In the genomic region with DNA sequence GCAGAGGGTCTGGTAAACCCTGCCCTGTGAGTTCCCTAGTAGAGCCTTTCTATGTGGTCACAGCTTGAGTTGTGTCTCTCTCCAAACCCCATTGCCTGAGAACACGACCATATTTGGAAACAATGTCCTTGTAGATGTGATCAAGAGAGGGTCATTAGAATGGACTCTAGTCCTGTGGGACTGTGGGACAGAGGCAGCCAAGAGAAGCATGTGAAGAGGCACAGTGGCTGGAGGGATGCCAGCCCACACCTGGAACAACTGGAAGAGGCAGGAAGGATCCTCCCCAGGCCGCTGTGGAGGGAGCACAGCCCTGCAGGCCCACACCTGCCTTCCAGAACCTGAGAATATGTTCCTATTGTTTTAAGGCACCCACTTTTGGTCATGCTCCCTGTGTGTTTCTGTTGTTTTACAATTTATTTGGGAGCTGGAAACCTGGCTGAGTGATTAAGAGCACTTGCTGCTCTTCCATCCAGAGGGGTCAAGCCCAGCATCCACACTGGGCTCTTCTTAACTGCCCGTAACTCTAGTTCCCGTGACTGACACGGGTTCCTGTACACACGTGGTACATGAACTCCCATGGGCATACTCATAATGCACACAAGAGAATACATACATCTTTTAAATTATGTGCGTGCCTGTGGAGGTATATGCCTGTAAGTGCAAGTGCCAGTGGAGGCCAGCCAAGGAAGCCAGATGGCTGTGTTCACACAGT, we compare ENCODE assay signal across 8 mouse cellular contexts. TPM values are rescaled to one million over a fixed set of nuclear protein-coding genes. Genes with fewer than 3 reads are reported as not detected.
A peak's percentile ranks its signal among the peaks of the same experiment; 100 is the strongest.
DNase-seq lines count a peak whose midpoint lies in the region; ATAC-seq lines count a peak whose summit lies in the region.

No protein-coding gene starts in this region.

- no peak for ATAC-seq in hindbrain, embryonic 14.5 days (ENCODE audit: low FRiP score)

- H3K4me3 ChIP-seq in hindbrain, embryonic 14.5 days (replicated peaks; ENCODE audit: low read length): no peak overlapping the region
- H3K4me3 ChIP-seq in hindbrain, embryonic 10.5 days: no peak overlapping the region

- H3K4me1 ChIP-seq in hindbrain, embryonic 14.5 days (replicated peaks; ENCODE audit: control insufficient read depth, insufficient read depth, low read length): peaks cover 13% of the 10 kb centered on the region; the same call in 1 of the 2 replicates
- peaks cover 27% of the 10 kb centered on the region for H3K4me1 ChIP-seq in hindbrain, embryonic 10.5 days (replicated peaks)

- no peaks in the 10 kb centered on the region for H3K27me3 ChIP-seq in hindbrain, embryonic 14.5 days (ENCODE audit: control insufficient read depth, insufficient read depth, low read length)
- H3K27me3 ChIP-seq in hindbrain, embryonic 10.5 days (ENCODE audit: insufficient read depth, poor library complexity, severe bottlenecking): no peaks in the 10 kb centered on the region

- H3K9me3 ChIP-seq in hindbrain, embryonic 14.5 days (ENCODE audit: control insufficient read depth, low read length): no peaks in the 10 kb centered on the region
- H3K9me3 ChIP-seq in hindbrain, embryonic 10.5 days: 0 out of 2 replicates have a peak, but pooled peaks cover 4% of the 10 kb centered on the region

- H3K36me3 ChIP-seq in hindbrain, embryonic 14.5 days (replicated peaks; ENCODE audit: control insufficient read depth, insufficient read depth): peaks cover 26% of the 10 kb centered on the region
- H3K36me3 ChIP-seq in hindbrain, embryonic 10.5 days: peaks cover 27% of the 10 kb centered on the region

- WGBS in hindbrain, embryonic 14.5 days: 75% methylated on average over 7 of the region's 7 CpGs
- WGBS in hindbrain, embryonic 10.5 days: 90% methylated on average over 7 of the region's 7 CpGs

- DNase-seq in hindbrain, embryonic 14.5 days (ENCODE audit: low spot score): peak; percentile 54
- DNase-seq in hindbrain, embryonic 10.5 days (ENCODE audit: low spot score): no peak
- DNase-seq in right cerebral cortex, postnatal 4 days: peak; percentile 44
- DNase-seq in right cerebral cortex, adult 18-20 months: no peak
- peak; percentile 45 for DNase-seq in kidney, postnatal 10 days
- DNase-seq in embryo, embryonic 11 days: no peak
- DNase-seq in ovary, postnatal 10 days (ENCODE audit: low spot score): no peak
- no peak for DNase-seq in layer of hippocampus, postnatal 10 days (ENCODE audit: low spot score in 2 of 2)

- H3K9ac ChIP-seq in hindbrain, embryonic 14.5 days: no peak overlapping the region

- H3K4me2 ChIP-seq in hindbrain, embryonic 14.5 days (replicated peaks): no peak overlapping the region

- peak overlapping the region; percentile 72 for H3K27ac ChIP-seq in hindbrain, embryonic 14.5 days
- H3K27ac ChIP-seq in hindbrain, embryonic 10.5 days: no peak overlapping the region

RNA-seq across cellular contexts. Expression of a gene that starts 5.2 kb away (rescaled TPM):
- 18.1 and 18.7 TPM in 2 replicates for polyA plus RNA-seq in hindbrain, embryonic 14.5 days (2014; fragmentation: Nextera tagmentation; extraction: Ambion mirVana)
- 13.9 and 23.0 TPM in 2 replicates for polyA plus RNA-seq in hindbrain, embryonic 10.5 days (2016; fragmentation: Nextera tagmentation; extraction: Ambion mirVana)
- total RNA-seq in layer of hippocampus, postnatal 10 days (2021): 10 to 100 TPM; 59.3 to 63.5 TPM

RNA-seq across cellular contexts. Expression of a gene that starts 36.4 kb away (rescaled TPM):
- polyA plus RNA-seq in hindbrain, embryonic 14.5 days (2014; fragmentation: Nextera tagmentation; extraction: Ambion mirVana): 11.9 and 13.6 TPM in 2 replicates
- 18.9 and 21.6 TPM in 2 replicates for polyA plus RNA-seq in hindbrain, embryonic 10.5 days (2016; fragmentation: Nextera tagmentation; extraction: Ambion mirVana)
- total RNA-seq in layer of hippocampus, postnatal 10 days (2021): 10 to 100 TPM; 23.2 to 26.7 TPM

Comparison
In these comparisons a context has a peak if more than half of its experiments do, and no peak if none do; other contexts are left out.
1. DNase-seq: peak in hindbrain, embryonic 14.5 days (single experiment), right cerebral cortex, postnatal 4 days (single experiment) and kidney, postnatal 10 days (single experiment); none in hindbrain, embryonic 10.5 days (single experiment), right cerebral cortex, adult 18-20 months (single experiment), embryo, embryonic 11 days (single experiment), ovary, postnatal 10 days (single experiment) and layer of hippocampus, postnatal 10 days (0 of 2).